Mouse (Mus musculus) ES-E14 (cell line): ENCODE results near the gene Wnt9a.

Experiments
- HCFC1 ChIP-seq: IDR thresholded peaks from 2 replicates; pipeline ENCODE4 v1.6.1; 2012; ENCODE audit warnings: low read length, inconsistent platforms, borderline replicate concordance; ENCODE audit not compliant: insufficient read depth
- MAFK ChIP-seq: IDR thresholded peaks from 2 replicates; pipeline ENCODE4 v1.6.1; 2014; ENCODE audit warnings: mild to moderate bottlenecking, low read depth, low read length, inconsistent platforms; ENCODE audit not compliant: insufficient read depth
- ZC3H11A ChIP-seq: IDR thresholded peaks from 2 replicates; pipeline ENCODE4 v1.6.1; 2012; ENCODE audit warnings: low read depth, mild to moderate bottlenecking, inconsistent platforms, low read length, borderline replicate concordance
- ZNF384 ChIP-seq: IDR thresholded peaks from 2 replicates; pipeline ENCODE4 v1.6.1; 2012; ENCODE audit warnings: low read depth, low read length, inconsistent platforms

DNA sequence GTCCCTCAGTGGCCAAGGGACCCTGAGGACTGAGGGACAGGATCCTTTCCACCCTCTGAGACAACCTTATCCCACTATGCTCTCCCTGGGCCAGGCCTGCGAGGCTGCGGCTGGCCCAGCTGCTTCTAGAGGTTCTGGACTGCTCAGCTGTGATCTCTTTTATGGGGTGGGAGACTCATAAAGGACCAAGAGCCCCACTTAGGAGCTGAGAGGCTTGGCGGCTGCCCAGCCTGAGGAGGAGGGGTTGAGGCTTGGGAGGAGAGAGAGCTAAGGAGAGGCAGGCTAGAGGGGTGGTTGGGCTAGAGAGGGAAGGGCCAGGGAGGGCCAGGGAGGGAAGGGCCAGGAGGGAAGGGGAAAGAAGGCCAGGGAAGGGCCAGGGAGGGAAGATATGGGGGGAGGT is 57.7 kb downstream of the Wnt9a start:
- no peak for TF ChIP-seq HCFC1
- no peak for TF ChIP-seq ZNF384
- TF ChIP-seq MAFK: no peak
- TF ChIP-seq ZC3H11A: no peak
